Comparison of ENCODE assay signal across 16 mouse cellular contexts in the genomic region with DNA sequence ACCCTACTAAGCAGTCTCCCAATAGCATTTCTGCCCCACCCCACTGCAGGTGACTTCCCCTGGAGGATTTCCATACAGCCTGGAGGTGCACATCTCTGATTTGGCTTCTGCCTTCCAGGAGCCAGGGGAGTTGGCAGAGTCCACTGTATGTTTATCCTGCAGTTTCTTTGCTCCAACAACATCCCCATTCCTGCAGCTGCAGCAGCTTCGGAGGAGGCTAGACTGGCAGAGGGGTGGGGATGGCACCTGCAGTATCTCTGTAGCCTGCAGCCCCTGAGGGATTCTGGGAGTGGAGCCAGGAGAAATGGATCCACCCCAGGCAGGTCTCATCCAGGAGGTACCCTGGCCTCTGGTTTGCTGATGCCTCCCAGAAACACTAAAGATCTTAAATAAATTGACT. TPM values are rescaled to one million over a fixed set of nuclear protein-coding genes. Genes with fewer than 3 reads are reported as not detected.
A peak's percentile ranks its signal among the peaks of the same experiment; 100 is the strongest.
DNase-seq lines count a peak whose midpoint lies in the region; ATAC-seq lines count a peak whose summit lies in the region.
"Had no signal": no experiment of that assay in that cellular context is flagged by ENCODE, and none has a peak within 500 bp of the region (broad histone marks: within the 10 kb centered on the region; RNA-seq: fewer than 3 reads in every experiment).

No protein-coding gene starts in this region.

- H3K4me2 ChIP-seq in hindbrain, embryonic 15.5 days: peak overlapping the region; percentile 92
- no peak overlapping the region for H3K4me2 ChIP-seq in hindbrain, embryonic 11.5 days (replicated peaks; ENCODE audit: low read depth, low read length)
- H3K4me2 ChIP-seq: liver, embryonic 15.5 days had no signal

- intact Hi-C loops in left cerebral cortex, postnatal 36 days (cut with DNase I): loop anchor here (2.0 to 10.0 kb wide), 2 partner anchors 85 to 711 kb away; no protein-coding TSS in a partner anchor

- DNase-seq in hindbrain, embryonic 11.5 days (ENCODE audit: low spot score): no peak
- DNase-seq in cerebellum, adult 18-20 months: peak; percentile 53 to 59
- peak; percentile 69 for DNase-seq in cerebellum, adult 9-11 months
- DNase-seq in left cerebral cortex, postnatal 36 days (ENCODE audit: low spot score in 2 of 2): peak; percentile 32 to 33
- DNase-seq in kidney, adult 8-10 months: no peak
- DNase-seq in thymus, postnatal 4 days: no peak
- DNase-seq in layer of hippocampus, adult 9-11 months: no peak
- DNase-seq: gastrocnemius, postnatal 10 days; spleen, adult 18-20 months had no signal

- no peaks in the 10 kb centered on the region for H3K9me3 ChIP-seq in hindbrain, embryonic 15.5 days
- H3K9me3 ChIP-seq in hindbrain, embryonic 11.5 days (ENCODE audit: control insufficient read depth, low read length): no peaks in the 10 kb centered on the region
- H3K9me3 ChIP-seq: heart, embryonic 13.5 days; limb, embryonic 10.5 days; liver, embryonic 15.5 days had no signal

- H3K27me3 ChIP-seq in hindbrain, embryonic 15.5 days: no peaks in the 10 kb centered on the region
- H3K27me3 ChIP-seq in hindbrain, embryonic 11.5 days (ENCODE audit: control insufficient read depth, insufficient read depth, low read length): peaks cover 7% of the 10 kb centered on the region

- peaks cover 23% of the 10 kb centered on the region for H3K4me1 ChIP-seq in hindbrain, embryonic 15.5 days (replicated peaks)
- H3K4me1 ChIP-seq in hindbrain, embryonic 11.5 days (replicated peaks; ENCODE audit: control insufficient read depth, insufficient read depth, low read length): no peaks in the 10 kb centered on the region
- H3K4me1 ChIP-seq: liver, embryonic 15.5 days had no signal

- ATAC-seq in hindbrain, embryonic 15.5 days (ENCODE audit: low FRiP score, low read depth): no peak
- ATAC-seq in hindbrain, embryonic 11.5 days (ENCODE audit: low FRiP score): no peak
- ATAC-seq: CD4-positive, CD25-positive, alpha-beta regulatory T cell, adult 4 months had no signal

- peak overlapping the region; percentile 14 for H3K9ac ChIP-seq in hindbrain, embryonic 15.5 days
- H3K9ac ChIP-seq in hindbrain, embryonic 11.5 days (ENCODE audit: low read depth, low read length): no peak overlapping the region
- H3K9ac ChIP-seq: heart, embryonic 13.5 days; liver, embryonic 15.5 days had no signal

- no peaks in the 10 kb centered on the region for H3K36me3 ChIP-seq in hindbrain, embryonic 15.5 days
- no peaks in the 10 kb centered on the region for H3K36me3 ChIP-seq in hindbrain, embryonic 11.5 days (ENCODE audit: control insufficient read depth, insufficient read depth, low read length)
- H3K36me3 ChIP-seq: heart, embryonic 13.5 days; limb, embryonic 10.5 days; liver, embryonic 15.5 days had no signal

- no peak overlapping the region for H3K27ac ChIP-seq in hindbrain, embryonic 15.5 days (replicated peaks)
- no peak overlapping the region for H3K27ac ChIP-seq in hindbrain, embryonic 11.5 days (ENCODE audit: low read depth, low read length)
- H3K27ac ChIP-seq: heart, embryonic 13.5 days; kidney, postnatal 0 days; limb, embryonic 10.5 days; liver, embryonic 15.5 days; stomach, postnatal 0 days had no signal

- 55% methylated on average over 1 of the region's 1 CpGs for WGBS in hindbrain, embryonic 15.5 days
- 67% methylated on average over 1 of the region's 1 CpGs for WGBS in hindbrain, embryonic 11.5 days

- H3K4me3 ChIP-seq in hindbrain, embryonic 15.5 days: 0 out of 2 replicates have a peak overlapping the region, but pooled peaks have one; percentile 14
- no peak overlapping the region for H3K4me3 ChIP-seq in hindbrain, embryonic 11.5 days (ENCODE audit: low read depth, low read length)
- H3K4me3 ChIP-seq: heart, embryonic 13.5 days; limb, embryonic 10.5 days; liver, embryonic 15.5 days had no signal

RNA-seq across cellular contexts. Expression of a gene that starts 2.7 kb away (rescaled TPM):
- 95.3 and 123 TPM in 2 replicates for polyA plus RNA-seq in hindbrain, embryonic 15.5 days (2015; fragmentation: Nextera tagmentation; extraction: Ambion mirVana)
- polyA plus RNA-seq in hindbrain, embryonic 11.5 days (2014; fragmentation: Nextera tagmentation; extraction: Ambion mirVana): 1.9 and 2.9 TPM in 2 replicates
- total RNA-seq in left cerebral cortex, postnatal 36 days (2021): 100 to 1,000 TPM; 618 to 709 TPM
- polyA plus RNA-seq: CD4-positive, CD25-positive, alpha-beta regulatory T cell, adult 4 months had no signal

RNA-seq across cellular contexts. Expression of a gene that starts 22.2 kb away (rescaled TPM):
- 0.30 and 0.53 TPM in 2 replicates for polyA plus RNA-seq in hindbrain, embryonic 15.5 days (2015; fragmentation: Nextera tagmentation; extraction: Ambion mirVana)
- 0.22 and 0.77 TPM in 2 replicates for polyA plus RNA-seq in hindbrain, embryonic 11.5 days (2014; fragmentation: Nextera tagmentation; extraction: Ambion mirVana)
- 1 to 10 TPM; 2.4 to 3.5 TPM for total RNA-seq in left cerebral cortex, postnatal 36 days (2021)
- polyA plus RNA-seq: CD4-positive, CD25-positive, alpha-beta regulatory T cell, adult 4 months; liver, embryonic 15.5 days had no signal

Comparison
In these comparisons a context has a peak if more than half of its experiments do, and no peak if none do; other contexts are left out.
1. RNA of a gene that starts 2.7 kb away (polyA plus RNA-seq): 95.3 to 123 TPM in hindbrain, embryonic 15.5 days; 1.9 to 2.9 TPM in hindbrain, embryonic 11.5 days; every median in the first group is over 10 times any median in the second.
2. DNase-seq: peak in cerebellum, adult 18-20 months (2 of 2), cerebellum, adult 9-11 months (single experiment) and left cerebral cortex, postnatal 36 days (2 of 2); none in hindbrain, embryonic 11.5 days (single experiment), kidney, adult 8-10 months (0 of 2), thymus, postnatal 4 days (single experiment) and layer of hippocampus, adult 9-11 months (single experiment).